Mouse (Mus musculus) stomach, embryonic 14.5 days (tissue): Measurements from ENCODE around the gene Crtap. TPM values are rescaled to one million over a fixed set of nuclear protein-coding genes. Genes with fewer than 3 reads are reported as not detected.
"Not testable (repeated sequence)": the region's sequence is repeated elsewhere in the genome, so short reads cannot be mapped to it uniquely, and the experiment has no call there.

Experiments
- ATAC-seq: fragments of 200-750 bp; cut with Nextera tagmentation; 2 replicates; pipeline ENCODE4 v1.8.0; 2017; ENCODE audit warnings: low read depth, moderate TSS enrichment; ENCODE audit not compliant: insufficient number of reproducible peaks, insufficient read depth, low FRiP score
- H3K27ac ChIP-seq: fragments of 300-500 bp; sonication (generic); 2 replicates; pipeline ENCODE4 v1.5.1; 2014; ENCODE audit warnings: mild to moderate bottlenecking, low read length, moderate library complexity, mixed read lengths
- H3K27me3 ChIP-seq: fragments of 300-500 bp; sonication (generic); 2 replicates; pipeline ENCODE4 v1.6.1; 2014; ENCODE audit warnings: low read length, control low read depth, mixed read lengths; ENCODE audit not compliant: control insufficient read depth, insufficient read depth
- H3K36me3 ChIP-seq: fragments of 300-500 bp; sonication (generic); 2 replicates; pipeline ENCODE4 v1.6.1; 2014; ENCODE audit warnings: mild to moderate bottlenecking, control low read depth, low read length, moderate library complexity, mixed read lengths; ENCODE audit not compliant: control insufficient read depth, insufficient read depth
- H3K4me1 ChIP-seq: fragments of 300-500 bp; sonication (generic); 2 replicates; pipeline ENCODE4 v1.6.1; 2014; ENCODE audit warnings: low read length, control low read depth, mixed read lengths; ENCODE audit not compliant: control insufficient read depth, insufficient read depth
- H3K4me2 ChIP-seq: fragments of 300-500 bp; sonication (generic); replicated peaks from 2 replicates; pipeline ENCODE4 v1.6.1; 2014; ENCODE audit warnings: low read depth, low read length, control low read depth
- H3K4me3 ChIP-seq: fragments of 300-500 bp; sonication (generic); 2 replicates; pipeline ENCODE4 v1.5.1; 2014; ENCODE audit warnings: low read depth, low read length, control low read depth
- H3K9ac ChIP-seq: fragments of 300-500 bp; sonication (generic); replicated peaks from 2 replicates; pipeline ENCODE4 v1.6.1; 2014; ENCODE audit warnings: low read depth, mild to moderate bottlenecking, control low read depth, low read length, moderate library complexity, mixed read lengths
- H3K9me3 ChIP-seq: fragments of 300-500 bp; sonication (generic); 2 replicates; pipeline ENCODE4 v1.6.1; 2016; ENCODE audit warnings: low read depth, low read length, control low read depth; ENCODE audit not compliant: control insufficient read depth
- WGBS: fragments of 180-500 bp; shearing (Covaris S2); extraction: QIAGEN DNeasy Blood & Tissue Kit; methylation state at CpG from one replicate; pipeline ENCODE4 v1.1.7; 2014; 5-methylcytosine and 5-hydroxymethylcytosine counted together
- polyA plus RNA-seq: library from polyadenylated mRNA; unstranded; fragments of >200 nt; fragmentation: Nextera tagmentation; extraction: Ambion mirVana; gene quantifications from 2 replicates; pipeline ENCODE4 v1.2.1, GENCODE M21; 2014

The Crtap gene
- polyA plus RNA-seq, 1 experiment from 2014 or later, result 157 TPM

DNA sequence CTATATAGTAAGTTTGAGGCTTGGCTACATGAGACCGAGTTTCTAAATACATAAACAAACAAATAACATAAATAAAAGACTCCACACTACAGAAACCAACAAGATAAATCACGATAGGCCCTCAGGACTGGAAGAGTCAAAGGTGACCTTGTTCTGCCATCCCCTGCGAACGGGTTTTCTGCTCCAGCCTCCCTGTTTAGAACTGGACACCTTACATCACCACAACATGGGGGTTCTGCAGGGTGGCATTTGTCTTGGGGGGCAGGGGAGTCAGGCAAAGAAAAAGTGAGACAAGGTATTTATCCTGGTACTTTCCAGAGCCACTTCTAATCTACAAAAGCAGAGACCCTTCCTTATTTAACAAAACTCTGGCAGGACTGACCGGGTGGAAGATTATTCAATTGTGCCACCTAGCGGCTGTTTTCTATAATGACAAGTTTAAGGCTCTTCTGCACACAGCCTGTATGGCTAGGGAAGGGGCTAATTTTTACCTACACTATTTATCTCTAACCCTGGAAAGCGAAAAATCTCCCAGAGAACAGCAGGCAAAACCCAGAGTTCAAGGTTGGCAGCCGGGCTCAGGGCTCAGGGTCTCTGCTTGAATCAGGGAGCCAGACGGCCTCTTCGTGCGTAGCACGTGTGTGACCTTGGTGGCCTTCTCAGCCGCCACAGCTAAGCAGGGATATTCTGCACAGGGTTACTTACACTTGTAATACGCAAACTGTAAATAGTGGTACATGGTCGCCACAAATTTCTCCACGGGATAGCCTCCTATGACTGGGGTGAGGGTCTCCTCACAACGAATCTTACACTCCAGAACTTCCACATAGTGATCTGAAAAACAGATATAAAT is 9.4 kb downstream of the Crtap start:
- H3K27ac ChIP-seq, result no peak overlapping the region
- no peaks in the 10 kb centered on the region for H3K27me3 ChIP-seq
- H3K4me2 ChIP-seq, result no peak overlapping the region
- H3K9me3 ChIP-seq, result no peaks in the 10 kb centered on the region
- ATAC-seq, result no peak
- no peaks in the 10 kb centered on the region for H3K4me1 ChIP-seq
- WGBS, result 67% methylated on average over 17 of the region's 17 CpGs
- H3K36me3 ChIP-seq, result peaks cover 13% of the 10 kb centered on the region; the same call in 1 of the 2 replicates
- H3K9ac ChIP-seq, result no peak overlapping the region
- H3K4me3 ChIP-seq, result no peak overlapping the region

DNA sequence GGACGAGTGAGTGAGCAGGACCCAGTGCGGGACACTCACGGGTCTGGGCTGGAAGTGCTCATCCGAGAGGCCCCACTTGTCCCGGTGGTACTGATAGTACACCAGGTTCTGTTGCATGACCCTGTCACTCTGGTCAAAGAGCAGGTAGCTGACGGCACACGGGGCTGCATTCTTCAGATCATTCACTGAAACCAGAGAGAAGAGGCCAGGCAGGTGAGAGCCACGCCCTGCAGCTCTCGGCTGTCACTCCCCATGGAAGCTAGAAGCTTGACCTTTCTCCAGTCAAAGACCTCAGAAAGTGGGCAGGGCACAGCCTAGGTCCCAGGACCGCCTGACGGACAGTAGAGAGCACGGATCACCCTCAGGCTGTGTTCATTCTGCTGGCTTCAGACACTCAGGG is 10.6 kb downstream of the Crtap start:
- no peak overlapping the region for H3K4me3 ChIP-seq
- WGBS, result 80% methylated on average over 12 of the region's 12 CpGs
- H3K9me3 ChIP-seq, result no peaks in the 10 kb centered on the region
- no peak overlapping the region for H3K27ac ChIP-seq
- H3K4me1 ChIP-seq, result no peaks in the 10 kb centered on the region
- no peak overlapping the region for H3K4me2 ChIP-seq
- peaks cover 13% of the 10 kb centered on the region; the same call in 1 of the 2 replicates for H3K36me3 ChIP-seq
- no peak overlapping the region for H3K9ac ChIP-seq
- no peaks in the 10 kb centered on the region for H3K27me3 ChIP-seq
- ATAC-seq, result no peak

DNA sequence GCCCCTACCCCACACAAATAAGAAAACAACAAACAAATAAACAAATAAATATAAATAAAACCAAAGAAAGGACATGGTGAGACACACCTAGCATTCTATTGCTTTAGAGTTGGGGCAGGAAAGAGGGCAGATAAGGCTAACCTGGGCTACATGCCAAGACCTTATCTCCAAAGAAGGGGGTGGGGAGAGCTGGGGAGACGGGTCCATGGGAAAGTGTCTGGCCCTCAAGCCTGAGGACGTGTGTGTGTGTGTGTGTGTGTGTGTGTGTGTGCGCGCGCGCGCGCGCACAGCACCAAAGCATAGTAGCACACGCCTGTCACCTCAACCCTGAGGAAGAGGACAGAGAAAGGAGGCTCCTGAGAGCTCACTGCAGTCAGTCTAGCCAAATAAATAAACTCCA is 13.3 kb downstream of the Crtap start:
- Histone ChIP-seq H3K4me2 (no peak overlapping the region), H3K9me3 (no peaks in the 10 kb centered on the region), H3K9ac (no peak overlapping the region), H3K4me1 (no peaks in the 10 kb centered on the region), H3K4me3 (no peak overlapping the region), H3K27ac (no peak overlapping the region), H3K36me3 (peaks cover 10% of the 10 kb centered on the region), H3K27me3 (no peaks in the 10 kb centered on the region)
- ATAC-seq, result no peak
- WGBS, result 92% methylated on average over 10 of the region's 10 CpGs

DNA sequence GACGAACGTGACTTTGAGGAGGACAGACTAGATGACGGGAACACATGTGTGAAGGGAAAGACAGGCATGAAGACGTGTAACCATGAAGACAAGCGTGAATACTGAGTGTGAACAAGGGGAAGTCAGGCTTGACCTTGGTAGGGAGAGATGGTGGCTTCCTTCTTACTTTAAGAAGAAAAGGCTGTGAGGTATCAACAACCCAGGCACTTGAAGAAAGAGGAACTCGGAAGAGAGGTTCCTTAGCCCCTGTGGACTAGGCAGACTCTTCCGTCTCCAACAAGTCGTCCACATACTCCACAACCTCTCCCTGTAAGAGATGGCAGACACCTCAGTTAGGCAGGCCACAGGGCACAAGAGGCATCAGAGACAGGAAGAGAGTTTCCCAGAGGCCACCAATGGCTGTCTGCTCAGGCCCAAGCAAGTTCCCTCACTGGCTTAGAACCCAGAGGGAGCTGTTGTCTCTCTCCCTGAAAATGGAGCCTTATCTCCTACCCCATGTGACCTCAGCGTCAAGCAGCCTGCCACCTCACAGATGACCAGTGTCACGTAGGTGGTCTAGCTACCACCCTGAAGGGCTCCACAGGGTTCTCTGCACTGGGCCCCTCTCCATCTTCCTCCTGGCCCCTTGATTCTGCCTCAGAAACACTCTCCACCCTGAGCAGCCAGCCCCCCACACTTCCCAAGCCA is 15.1 kb downstream of the Crtap start:
- Histone ChIP-seq H3K9ac (no peak overlapping the region), H3K4me1 (no peaks in the 10 kb centered on the region), H3K27me3 (no peaks in the 10 kb centered on the region), H3K9me3 (no peaks in the 10 kb centered on the region), H3K4me2 (no peak overlapping the region), H3K4me3 (no peak overlapping the region), H3K27ac (no peak overlapping the region), H3K36me3 (peaks cover 7% of the 10 kb centered on the region)
- no peak for ATAC-seq
- WGBS, result 84% methylated on average over 10 of the region's 10 CpGs

DNA sequence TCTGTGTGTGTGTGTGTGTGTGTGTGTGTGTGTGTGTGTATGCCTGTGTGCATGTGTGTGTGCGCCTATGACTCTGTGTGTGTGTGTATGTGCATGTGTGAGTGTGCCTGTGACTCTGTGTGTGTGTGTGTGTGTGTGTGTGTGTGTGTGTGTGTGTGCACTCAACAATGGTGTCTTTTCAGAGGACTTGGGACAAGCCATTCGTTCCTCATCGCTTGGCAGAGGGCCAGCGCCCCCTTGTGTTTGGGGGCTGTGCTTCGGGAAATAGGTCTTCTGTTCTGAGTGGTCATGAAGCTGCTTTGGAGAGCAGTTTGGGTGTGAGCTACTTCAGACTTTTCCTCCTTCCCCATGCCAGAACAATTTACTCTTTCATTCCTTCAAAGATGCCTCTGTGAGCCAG is 18.8 kb downstream of the Crtap start:
- WGBS, result 35% methylated on average over 5 of the region's 5 CpGs
- not testable (repeated sequence) for ATAC-seq, H3K27ac ChIP-seq, H3K4me1 ChIP-seq, H3K9me3 ChIP-seq, H3K4me2 ChIP-seq, H3K4me3 ChIP-seq, H3K36me3 ChIP-seq, H3K27me3 ChIP-seq, H3K9ac ChIP-seq

DNA sequence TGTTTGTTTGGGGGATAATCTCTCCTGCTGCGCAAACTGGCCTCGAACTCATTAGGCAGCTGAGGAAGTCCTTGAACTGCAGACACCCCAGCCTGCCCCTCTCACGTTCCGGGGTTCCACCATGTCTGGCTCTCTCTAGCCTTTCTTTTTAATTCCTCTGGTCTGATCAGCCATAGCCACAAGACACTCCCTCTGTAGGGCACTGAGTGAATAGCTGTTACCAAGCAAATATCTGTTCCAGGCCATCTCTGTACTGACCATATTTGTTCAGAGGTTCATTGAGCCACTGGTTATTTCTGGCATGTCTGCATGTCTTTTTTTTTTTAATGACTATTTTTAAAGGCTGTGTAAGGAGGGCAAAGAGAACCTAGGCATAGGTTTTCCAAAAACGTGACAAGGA is 21.1 kb downstream of the Crtap start:
- H3K4me1 ChIP-seq, H3K27ac ChIP-seq, H3K27me3 ChIP-seq, H3K9ac ChIP-seq, H3K4me3 ChIP-seq, ATAC-seq, H3K36me3 ChIP-seq, H3K4me2 ChIP-seq, H3K9me3 ChIP-seq: not testable (repeated sequence)
- WGBS, result 68% methylated on average over 5 of the region's 5 CpGs

DNA sequence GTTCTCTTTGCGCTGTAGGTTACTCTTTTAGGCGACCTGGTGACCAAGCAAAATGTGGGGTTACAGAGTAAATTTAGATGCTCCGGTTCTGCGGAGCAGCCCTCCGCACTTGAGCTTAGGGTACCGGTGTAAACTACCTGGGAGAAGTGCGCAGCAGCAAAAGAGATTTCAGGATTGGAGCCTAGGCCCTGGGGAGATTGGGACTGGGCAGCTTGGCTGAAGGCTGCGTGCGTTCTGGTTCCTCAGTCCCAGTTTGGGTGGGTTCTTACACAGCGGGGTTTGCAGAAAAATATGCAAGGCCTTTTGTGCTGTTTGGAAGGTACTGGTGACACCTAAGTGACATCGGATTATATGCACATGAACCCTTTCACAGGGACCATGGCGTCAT is 22.0 kb downstream of the Crtap start:
- 13% methylated on average over 12 of the region's 12 CpGs for WGBS
- H3K9ac ChIP-seq, result peak overlapping the region; percentile 15; the same call in 1 of the 2 replicates
- no peaks in the 10 kb centered on the region for H3K27me3 ChIP-seq
- peak overlapping the region; percentile 47 for H3K4me3 ChIP-seq
- H3K36me3 ChIP-seq, result no peaks in the 10 kb centered on the region
- H3K4me2 ChIP-seq, result peak overlapping the region; percentile 86
- peak; percentile 14; the same call in 1 of the 2 replicates for ATAC-seq
- H3K4me1 ChIP-seq, result no peaks in the 10 kb centered on the region; the same call in 1 of the 2 replicates
- H3K27ac ChIP-seq, result no peak overlapping the region
- no peaks in the 10 kb centered on the region for H3K9me3 ChIP-seq

DNA sequence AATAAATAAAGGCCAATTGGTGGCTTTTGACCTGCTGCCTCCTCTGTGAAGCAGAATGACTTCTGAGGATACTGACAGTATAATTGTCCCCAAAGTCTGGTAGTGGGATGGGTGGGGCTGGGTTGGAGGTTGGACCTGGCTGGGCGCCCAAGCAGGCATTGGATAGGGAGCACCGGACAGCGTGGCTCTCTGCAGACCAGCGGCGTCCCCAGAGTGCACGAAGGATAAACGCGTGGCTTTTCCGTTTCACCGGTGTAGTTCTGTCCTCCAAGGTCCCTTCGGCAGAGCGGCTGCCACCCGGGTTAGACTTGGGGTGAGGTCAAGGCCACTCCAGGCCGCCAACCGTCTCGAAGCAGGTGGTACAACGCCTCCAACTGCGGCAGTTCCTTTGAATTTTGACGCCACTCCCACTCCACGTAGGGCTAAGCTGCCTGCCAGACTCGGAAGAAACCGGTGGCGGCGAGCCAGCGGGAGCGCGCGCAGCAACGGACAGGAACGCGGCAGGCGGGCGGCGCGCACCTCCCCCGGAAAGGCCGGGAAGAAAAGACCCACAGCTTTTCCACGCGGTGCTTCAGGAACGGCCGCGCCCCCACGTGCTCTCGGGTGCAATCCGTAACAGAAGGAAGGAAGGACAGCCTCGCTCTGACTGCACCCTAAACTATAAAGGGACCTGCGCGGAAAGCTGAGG is 22.5 kb downstream of the Crtap start:
- Histone ChIP-seq H3K4me3 (peak overlapping the region; percentile 47), H3K27me3 (no peaks in the 10 kb centered on the region), H3K36me3 (no peaks in the 10 kb centered on the region), H3K4me2 (peak overlapping the region; percentile 86), H3K9ac (peak overlapping the region; percentile 15; the same call in 1 of the 2 replicates), H3K4me1 (no peaks in the 10 kb centered on the region; the same call in 1 of the 2 replicates), H3K27ac (no peak overlapping the region), H3K9me3 (no peaks in the 10 kb centered on the region)
- under 1% methylated on average over 48 of the region's 48 CpGs for WGBS
- peak; percentile 79 for ATAC-seq
